Mouse (Mus musculus) frontal cortex, postnatal 36 days (tissue): ENCODE measurements at regions not wholly inside any gene's neighbourhood (a gene's known extent, or its start where the extent isn't known, plus 50 kb on each side); places are given as distances from the start of the nearest gene placed in this dataset.
A peak's percentile ranks its signal among the peaks of the same experiment; 100 is the strongest.

ENCODE experiments used
- DNase-seq, 2 experiments: peaks; one replicate each; pipeline ENCODE4 v3.0.0; 2022; ENCODE audit warnings: low spot score in 2 of 2

GRCm38 (mm10) chr7:136530006-136530785 lies 364.2 kb upstream of the Mgmt start:
- no peak for DNase-seq

- DNase-seq = no peak
Observed at GRCm38 (mm10) chr7:136531301-136531700, 363.1 kb upstream of the Mgmt start.

- no peak for DNase-seq
Observed at GRCm38 (mm10) chr7:136541876-136542655, 352.3 kb upstream of the Mgmt start.

GRCm38 (mm10) chr7:136542896-136543295 lies 351.5 kb upstream of the Mgmt start:
- no peak for DNase-seq

GRCm38 (mm10) chr7:136547837-136548236 lies 346.6 kb upstream of the Mgmt start:
- no peak for DNase-seq

- DNase-seq = no peak
Observed at GRCm38 (mm10) chr7:136556436-136556835, 338.0 kb upstream of the Mgmt start.

GRCm38 (mm10) chr7:136559536-136559935 lies 334.9 kb upstream of the Mgmt start:
- DNase-seq = no peak

GRCm38 (mm10) chr7:136570911-136571310 lies 323.5 kb upstream of the Mgmt start:
- DNase-seq = no peak

- peak in 1 of 2 experiments; percentile 8 for DNase-seq
Observed at GRCm38 (mm10) chr7:136581896-136582295, 312.5 kb upstream of the Mgmt start.

GRCm38 (mm10) chr7:136584361-136584760 lies 310.1 kb upstream of the Mgmt start:
- no peak for DNase-seq

GRCm38 (mm10) chr7:136588491-136588890 lies 305.9 kb upstream of the Mgmt start:
- DNase-seq = no peak

GRCm38 (mm10) chr7:136590947-136591346 lies 303.5 kb upstream of the Mgmt start:
- DNase-seq = no peak

- no peak for DNase-seq
Observed at GRCm38 (mm10) chr7:136607278-136608120, 286.9 kb upstream of the Mgmt start.

GRCm38 (mm10) chr7:136613496-136613895 lies 280.9 kb upstream of the Mgmt start:
- DNase-seq = no peak

- DNase-seq = no peak
Observed at GRCm38 (mm10) chr7:136624496-136624895, 269.9 kb upstream of the Mgmt start.

GRCm38 (mm10) chr7:136631089-136631488 lies 263.3 kb upstream of the Mgmt start:
- DNase-seq = peak; percentile 2 to 13

GRCm38 (mm10) chr7:136640160-136640559 lies 254.3 kb upstream of the Mgmt start:
- no peak for DNase-seq

- no peak for DNase-seq
Observed at GRCm38 (mm10) chr7:136640771-136641170, 253.6 kb upstream of the Mgmt start.

GRCm38 (mm10) chr7:136649796-136650195 lies 244.6 kb upstream of the Mgmt start:
- no peak for DNase-seq

GRCm38 (mm10) chr7:136659930-136660329 lies 234.5 kb upstream of the Mgmt start:
- no peak for DNase-seq

GRCm38 (mm10) chr7:136660401-136660800 lies 234.0 kb upstream of the Mgmt start:
- no peak for DNase-seq
